Mouse (Mus musculus): ENCODE results near the gene Zfp114. TPM values are rescaled to one million over a fixed set of nuclear protein-coding genes. Genes with fewer than 3 reads are reported as not detected.

The Zfp114 gene
- polyA plus RNA-seq, 1 experiment from 2014 or later = 5.3 TPM

- Histone ChIP-seq H3K36me3 (peaks cover 30% of the 10 kb centered on the region), H3K27me3 (replicated peaks) (no peaks in the 10 kb centered on the region), H3K9ac (replicated peaks) (no peak overlapping the region), H3K4me1 (no peaks in the 10 kb centered on the region), H3K9me3 (replicated peaks) (no peaks in the 10 kb centered on the region), H3K27ac (replicated peaks) (no peak overlapping the region), H3K4me2 (no peak overlapping the region), H3K4me3 (replicated peaks) (no peak overlapping the region)
- no peak for ATAC-seq (ENCODE audit: low FRiP score)
- 42% methylated on average over 3 of the region's 3 CpGs for WGBS
These were observed 18.3 kb downstream of the Zfp114 start for GRCm38 (mm10) chr7:24193157-24193556.

- Histone ChIP-seq H3K9ac (replicated peaks) (no peak overlapping the region), H3K9me3 (replicated peaks) (no peaks in the 10 kb centered on the region), H3K36me3 (peaks cover 66% of the 10 kb centered on the region), H3K4me1 (no peaks in the 10 kb centered on the region), H3K4me2 (no peak overlapping the region), H3K27ac (replicated peaks) (no peak overlapping the region), H3K4me3 (replicated peaks) (no peak overlapping the region), H3K27me3 (replicated peaks) (no peaks in the 10 kb centered on the region)
- no peak for ATAC-seq (ENCODE audit: low FRiP score)
- 97% methylated on average over 4 of the region's 4 CpGs for WGBS
These were observed 22.1 kb downstream of the Zfp114 start for GRCm38 (mm10) chr7:24196961-24197360.

- Histone ChIP-seq H3K4me3 (replicated peaks) (peak overlapping the region; percentile 64), H3K4me2 (peak overlapping the region; percentile 72), H3K27ac (replicated peaks) (peak overlapping the region; percentile 74), H3K9me3 (replicated peaks) (no peaks in the 10 kb centered on the region), H3K27me3 (replicated peaks) (no peaks in the 10 kb centered on the region), H3K9ac (replicated peaks) (peak overlapping the region; percentile 76), H3K4me1 (peaks cover 14% of the 10 kb centered on the region), H3K36me3 (peaks cover 26% of the 10 kb centered on the region)
- ATAC-seq (ENCODE audit: low FRiP score) = peak; percentile 91
- WGBS = 13% methylated on average over 24 of the region's 24 CpGs
These were observed 32.8 kb downstream of the Zfp114 start for GRCm38 (mm10) chr7:24207488-24208261.

GRCm38 (mm10) chr7:24208282-24208886 is 33.5 kb downstream of the Zfp114 start:
- Histone ChIP-seq H3K9me3 (replicated peaks) (no peaks in the 10 kb centered on the region), H3K27me3 (replicated peaks) (no peaks in the 10 kb centered on the region), H3K4me1 (peaks cover 14% of the 10 kb centered on the region), H3K4me3 (replicated peaks) (peak overlapping the region; percentile 64), H3K27ac (replicated peaks) (no peak overlapping the region), H3K9ac (replicated peaks) (no peak overlapping the region; the same call in 1 of the 2 replicates), H3K36me3 (peaks cover 23% of the 10 kb centered on the region), H3K4me2 (peak overlapping the region; percentile 72)
- ATAC-seq (ENCODE audit: low FRiP score) = peak; percentile 62
- WGBS = 57% methylated on average over 7 of the region's 7 CpGs

- Histone ChIP-seq H3K36me3 (peaks cover 6% of the 10 kb centered on the region), H3K9ac (replicated peaks) (no peak overlapping the region), H3K27ac (replicated peaks) (no peak overlapping the region), H3K4me1 (peaks cover 14% of the 10 kb centered on the region), H3K4me2 (no peak overlapping the region), H3K4me3 (replicated peaks) (no peak overlapping the region), H3K9me3 (replicated peaks) (no peaks in the 10 kb centered on the region), H3K27me3 (replicated peaks) (no peaks in the 10 kb centered on the region)
- ATAC-seq (ENCODE audit: low FRiP score) = no peak
- 88% methylated on average over 2 of the region's 2 CpGs for WGBS
These were observed 35.4 kb downstream of the Zfp114 start for GRCm38 (mm10) chr7:24210296-24210695.

- Histone ChIP-seq H3K9me3 (replicated peaks) (peaks cover 3% of the 10 kb centered on the region; the same call in 1 of the 2 replicates), H3K4me2 (no peak within 1 kb of the TSS), H3K4me1 (peaks cover 14% of the 10 kb centered on the region), H3K27ac (replicated peaks) (no peak within 1 kb of the TSS), H3K36me3 (no peaks in the 10 kb centered on the region), H3K27me3 (replicated peaks) (no peaks in the 10 kb centered on the region), H3K9ac (replicated peaks) (no peak within 1 kb of the TSS), H3K4me3 (replicated peaks) (no peak within 1 kb of the TSS)
- no peak for ATAC-seq (ENCODE audit: low FRiP score)
- WGBS = 83% methylated on average over 5 of the region's 5 CpGs
These were observed 36.5 kb downstream of the Zfp114 start, which contains the start of gene Zfp111 for GRCm38 (mm10) chr7:24211343-24211742. TSS of gene Zfp111 (minus strand) at chr7:24211443.

Other genes with a start within 250 kb of the Zfp114 start
- gene Vmn1r179, start 248.1 kb upstream of the Zfp114 start, polyA plus RNA-seq (2015; fragmentation: Nextera tagmentation; extraction: Ambion mirVana) = not detected in 2 replicates
- gene Vmn1r180, start 224.4 kb upstream of the Zfp114 start, polyA plus RNA-seq (2015; fragmentation: Nextera tagmentation; extraction: Ambion mirVana) = not detected in 2 replicates
- not detected in 2 replicates for gene Vmn1r181, start 200.4 kb upstream of the Zfp114 start, polyA plus RNA-seq (2015; fragmentation: Nextera tagmentation; extraction: Ambion mirVana)
- gene V1rd19, start 173.4 kb upstream of the Zfp114 start, polyA plus RNA-seq (2015; fragmentation: Nextera tagmentation; extraction: Ambion mirVana) = not detected in 2 replicates
- gene Vmn1r183, start 121.8 kb upstream of the Zfp114 start, polyA plus RNA-seq (2015; fragmentation: Nextera tagmentation; extraction: Ambion mirVana) = not detected in 2 replicates
- gene Zfp180, start 93.1 kb upstream of the Zfp114 start, polyA plus RNA-seq (2015; fragmentation: Nextera tagmentation; extraction: Ambion mirVana) = 31.6 and 33.4 TPM in 2 replicates
- gene Zfp112, start 62.7 kb upstream of the Zfp114 start, polyA plus RNA-seq (2015; fragmentation: Nextera tagmentation; extraction: Ambion mirVana) = 10.4 and 12.2 TPM in 2 replicates
- gene Zfp235, start 40.9 kb upstream of the Zfp114 start, polyA plus RNA-seq (2015; fragmentation: Nextera tagmentation; extraction: Ambion mirVana) = 24.4 and 24.7 TPM in 2 replicates
- gene Zfp111, start 36.4 kb downstream of the Zfp114 start, polyA plus RNA-seq (2015; fragmentation: Nextera tagmentation; extraction: Ambion mirVana) = 5.1 and 5.9 TPM in 2 replicates
- gene Zfp109, start 62.5 kb downstream of the Zfp114 start, polyA plus RNA-seq (2015; fragmentation: Nextera tagmentation; extraction: Ambion mirVana) = 4.4 and 4.5 TPM in 2 replicates
- gene Zfp108, start 79.7 kb downstream of the Zfp114 start, polyA plus RNA-seq (2015; fragmentation: Nextera tagmentation; extraction: Ambion mirVana) = 6.0 and 6.9 TPM in 2 replicates
- gene Zfp93, start 95.4 kb downstream of the Zfp114 start, polyA plus RNA-seq (2015; fragmentation: Nextera tagmentation; extraction: Ambion mirVana) = 6.3 and 8.8 TPM in 2 replicates
- 42.0 and 44.7 TPM in 2 replicates for gene Zfp61, start 126.2 kb downstream of the Zfp114 start, polyA plus RNA-seq (2015; fragmentation: Nextera tagmentation; extraction: Ambion mirVana)
- gene Zfp94, start 141.6 kb downstream of the Zfp114 start, polyA plus RNA-seq (2015; fragmentation: Nextera tagmentation; extraction: Ambion mirVana) = 20.0 and 20.2 TPM in 2 replicates
- 0.24 and 0.29 TPM in 2 replicates for gene Tescl, start 158.9 kb downstream of the Zfp114 start, polyA plus RNA-seq (2015; fragmentation: Nextera tagmentation; extraction: Ambion mirVana)
- 0.06 TPM in 1 of 2 replicates, not detected in the other for gene Lypd5, start 174.1 kb downstream of the Zfp114 start, polyA plus RNA-seq (2015; fragmentation: Nextera tagmentation; extraction: Ambion mirVana)
- gene Kcnn4, start 195.2 kb downstream of the Zfp114 start, polyA plus RNA-seq (2015; fragmentation: Nextera tagmentation; extraction: Ambion mirVana) = 3.0 and 11.2 TPM in 2 replicates
- gene Smg9, start 224.6 kb downstream of the Zfp114 start, polyA plus RNA-seq (2015; fragmentation: Nextera tagmentation; extraction: Ambion mirVana) = 34.4 and 38.3 TPM in 2 replicates